Mouse (Mus musculus) limb, embryonic 14.5 days (tissue): ENCODE data around the gene Utp14b. TPM values are rescaled to one million over a fixed set of nuclear protein-coding genes. Genes with fewer than 3 reads are reported as not detected.

ENCODE experiments used
- ATAC-seq: fragments of 200-750 bp; cut with Nextera tagmentation; 2 replicates; pipeline ENCODE4 v1.8.0; 2017; ENCODE audit warnings: low read depth, moderate number of reproducible peaks, moderate TSS enrichment; ENCODE audit not compliant: low FRiP score
- DNase-seq: peaks from one replicate; pipeline ENCODE4 v3.0.0-alpha.2; 2015; ENCODE audit warnings: low spot score
- H3K27ac ChIP-seq: fragments of 300-500 bp; sonication (generic); replicated peaks from 2 replicates; pipeline ENCODE4 v1.5.1; 2014; ENCODE audit warnings: low read depth, mild to moderate bottlenecking, low read length, moderate library complexity, mixed read lengths
- H3K27me3 ChIP-seq: fragments of 300-500 bp; sonication (generic); 2 replicates; pipeline ENCODE4 v1.6.1; 2014; ENCODE audit warnings: low read length, mixed read lengths; ENCODE audit not compliant: control insufficient read depth, insufficient read depth
- H3K36me3 ChIP-seq: fragments of 300-500 bp; sonication (generic); 2 replicates; pipeline ENCODE4 v1.6.1; 2014; ENCODE audit warnings: mild to moderate bottlenecking, low read length, moderate library complexity, mixed read lengths; ENCODE audit not compliant: control insufficient read depth, insufficient read depth
- H3K4me1 ChIP-seq: fragments of 300-500 bp; sonication (generic); 2 replicates; pipeline ENCODE4 v1.6.1; 2014; ENCODE audit warnings: antibody characterized with exemption, low read length, mixed read lengths; ENCODE audit not compliant: control insufficient read depth, insufficient read depth
- H3K4me2 ChIP-seq: fragments of 300-500 bp; sonication (generic); replicated peaks from 2 replicates; pipeline ENCODE4 v1.6.1; 2014; ENCODE audit warnings: low read depth, mild to moderate bottlenecking, low read length, moderate library complexity; ENCODE audit not compliant: severe bottlenecking
- H3K4me3 ChIP-seq: fragments of 300-500 bp; sonication (generic); replicated peaks from 2 replicates; pipeline ENCODE4 v1.5.1; 2014; ENCODE audit warnings: low read length
- H3K9ac ChIP-seq: fragments of 300-500 bp; sonication (generic); 2 replicates; pipeline ENCODE4 v1.6.1; 2014; ENCODE audit warnings: mild to moderate bottlenecking, low read depth, low read length, moderate library complexity; ENCODE audit not compliant: severe bottlenecking
- H3K9me3 ChIP-seq: fragments of 300-500 bp; sonication (generic); 2 replicates; pipeline ENCODE4 v1.6.1; 2016; ENCODE audit warnings: low read length; ENCODE audit not compliant: control insufficient read depth
- POLR2A ChIP-seq: fragments of 200-500 bp; IDR thresholded peaks from 2 replicates; pipeline ENCODE4 v1.8.0; 2012; ENCODE audit warnings: inconsistent platforms, mild to moderate bottlenecking, moderate library complexity, borderline replicate concordance; ENCODE audit not compliant: insufficient read depth, insufficient read length; ENCODE audit errors: extremely low read depth
- WGBS: fragments of 180-500 bp; shearing (Covaris S2); extraction: QIAGEN DNeasy Blood & Tissue Kit; methylation state at CpG from one replicate; pipeline ENCODE4 v1.1.7; 2014; 5-methylcytosine and 5-hydroxymethylcytosine counted together
- polyA plus RNA-seq, 2 experiments: library from polyadenylated mRNA; depleted of rRNA in 1 of 2; stranded (reverse) in 1 of 2; unstranded in 1 of 2; fragments of >200 nt; fragmentation: Nextera tagmentation in 1 of 2; extraction: Ambion mirVana in 1 of 2; gene quantifications; 2 replicates each; pipeline versions ENCODE4 v1.2.1 to v1.2.3; 2012 to 2014

Utp14b gene
- polyA plus RNA-seq, 2 experiments: 4.5 to 4.6 TPM

DNA sequence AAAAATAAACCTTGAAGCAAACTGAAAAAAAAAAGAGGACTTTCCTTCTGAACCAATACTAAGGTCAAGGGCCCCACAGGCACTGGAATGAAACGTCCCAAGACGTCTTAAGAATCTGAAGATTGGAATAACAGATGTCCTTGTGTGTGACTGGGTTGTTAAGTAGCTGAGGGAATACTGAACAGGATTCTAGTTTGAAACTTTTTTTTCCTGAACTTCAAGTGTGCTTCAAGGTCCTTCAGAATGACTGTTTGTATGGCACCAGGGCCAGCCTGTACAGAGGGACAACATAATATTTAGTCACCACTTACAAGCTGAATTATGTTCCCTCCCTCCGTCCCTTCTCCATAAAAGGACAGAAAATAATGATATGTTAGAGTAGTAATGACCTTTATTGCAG lies 23.4 kb upstream of the Utp14b start:
- Histone ChIP-seq H3K27me3 (no peaks in the 10 kb centered on the region), H3K9me3 (no peaks in the 10 kb centered on the region), H3K4me2 (no peak overlapping the region), H3K4me1 (no peaks in the 10 kb centered on the region), H3K4me3 (no peak overlapping the region), H3K27ac (no peak overlapping the region), H3K9ac (no peak overlapping the region), H3K36me3 (no peaks in the 10 kb centered on the region)
- DNase-seq (no peak), ATAC-seq (no peak)
- TF ChIP-seq POLR2A: no peak
- WGBS: 51% methylated on average over 3 of the region's 3 CpGs

- no peaks in the 10 kb centered on the region for H3K36me3 ChIP-seq
- no peak overlapping the region for H3K27ac ChIP-seq
- DNase-seq (no peak), ATAC-seq (no peak)
- TF ChIP-seq POLR2A: no peak
- H3K9ac ChIP-seq: no peak overlapping the region
- H3K27me3 ChIP-seq: no peaks in the 10 kb centered on the region
- no peak overlapping the region for H3K4me2 ChIP-seq
- H3K4me3 ChIP-seq: no peak overlapping the region
- H3K9me3 ChIP-seq: no peaks in the 10 kb centered on the region
- no peaks in the 10 kb centered on the region for H3K4me1 ChIP-seq
Observed at GRCm38 (mm10) chr1:78640871-78641270, 17.0 kb upstream of the Utp14b start.

DNA sequence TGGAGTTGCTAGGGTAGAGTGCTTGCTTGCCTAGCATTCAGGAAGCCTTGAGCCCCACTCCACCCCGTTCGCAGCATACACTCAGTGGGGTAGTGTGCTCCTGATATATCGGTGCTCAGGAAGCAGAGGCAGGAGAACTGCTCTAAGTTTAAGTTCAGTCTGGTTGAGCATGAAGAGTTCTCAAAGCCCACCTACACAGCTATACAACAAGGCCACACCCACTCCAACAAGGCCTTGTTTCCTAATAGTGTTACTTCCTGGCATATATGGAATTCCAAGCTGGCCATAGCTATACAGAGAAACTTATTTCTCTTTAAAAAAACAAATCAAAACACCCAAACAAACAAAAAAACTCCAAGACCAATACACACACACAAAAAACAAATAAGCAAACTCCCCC lies 16.0 kb upstream of the Utp14b start:
- Histone ChIP-seq H3K4me3 (no peak overlapping the region), H3K36me3 (no peaks in the 10 kb centered on the region), H3K4me1 (no peaks in the 10 kb centered on the region), H3K27me3 (no peaks in the 10 kb centered on the region), H3K9me3 (no peaks in the 10 kb centered on the region), H3K27ac (no peak overlapping the region), H3K9ac (no peak overlapping the region), H3K4me2 (no peak overlapping the region)
- WGBS: 95% methylated on average over 3 of the region's 3 CpGs
- no peak for TF ChIP-seq POLR2A
- DNase-seq (no peak), ATAC-seq (no peak)

GRCm38 (mm10) chr1:78642197-78642596 lies 15.6 kb upstream of the Utp14b start:
- Histone ChIP-seq H3K36me3 (no peaks in the 10 kb centered on the region), H3K4me1 (no peaks in the 10 kb centered on the region), H3K4me3 (no peak overlapping the region), H3K4me2 (no peak overlapping the region), H3K9ac (no peak overlapping the region), H3K27ac (peak overlapping the region; percentile 4; the same call in 1 of the 2 replicates), H3K27me3 (no peaks in the 10 kb centered on the region), H3K9me3 (no peaks in the 10 kb centered on the region)
- ATAC-seq (peak; percentile 70; the same call in 1 of the 2 replicates), DNase-seq (peak; percentile 81)
- WGBS: 82% methylated on average over 2 of the region's 2 CpGs
- TF ChIP-seq POLR2A: no peak

GRCm38 (mm10) chr1:78647317-78647885 lies 10.4 kb upstream of the Utp14b start:
- Histone ChIP-seq H3K4me1 (peaks cover 8% of the 10 kb centered on the region), H3K4me3 (no peak overlapping the region), H3K9ac (no peak overlapping the region), H3K9me3 (no peaks in the 10 kb centered on the region), H3K27ac (0 out of 2 replicates have a peak overlapping the region, but pooled peaks have one; percentile 14), H3K27me3 (no peaks in the 10 kb centered on the region), H3K4me2 (no peak overlapping the region), H3K36me3 (no peaks in the 10 kb centered on the region)
- DNase-seq: no peak
- no peak for TF ChIP-seq POLR2A
- no peak for ATAC-seq
- 26% methylated on average over 8 of the region's 8 CpGs for WGBS
